Mouse (Mus musculus): ENCODE results near the gene Lhx4.
A peak's percentile ranks its signal among the peaks of the same experiment; 100 is the strongest.

Lhx4 gene

GRCm38 (mm10) chr1:155751484-155752255, at the start of gene Lhx4:
TSS of gene Lhx4 (minus strand) at chr1:155751684.
- no peak for DNase-seq (ENCODE audit: low read depth)

- no peak for DNase-seq (ENCODE audit: low read depth)
Observed at GRCm38 (mm10) chr1:155798000-155798399, 46.5 kb upstream of the Lhx4 start.

GRCm38 (mm10) chr1:155797425-155797824, 45.9 kb upstream of the Lhx4 start:
- no peak for DNase-seq (ENCODE audit: low read depth)

- DNase-seq (ENCODE audit: low read depth), result no peak
Observed at GRCm38 (mm10) chr1:155796757-155797405, 45.4 kb upstream of the Lhx4 start.

- peak; percentile 31 for DNase-seq (ENCODE audit: low read depth)
Observed at GRCm38 (mm10) chr1:155795791-155796233, 44.3 kb upstream of the Lhx4 start.

GRCm38 (mm10) chr1:155794855-155795254, 43.4 kb upstream of the Lhx4 start:
- no peak for DNase-seq (ENCODE audit: low read depth)

- peak; percentile 50 for DNase-seq (ENCODE audit: low read depth)
Observed at GRCm38 (mm10) chr1:155791919-155792318, 40.4 kb upstream of the Lhx4 start.

GRCm38 (mm10) chr1:155790111-155790974, 38.9 kb upstream of the Lhx4 start:
- no peak for DNase-seq (ENCODE audit: low read depth)

GRCm38 (mm10) chr1:155785886-155786285, 34.4 kb upstream of the Lhx4 start:
- peak; percentile 80 for DNase-seq (ENCODE audit: low read depth)

GRCm38 (mm10) chr1:155784343-155785205, 33.1 kb upstream of the Lhx4 start:
- peak; percentile 75 for DNase-seq (ENCODE audit: low read depth)

GRCm38 (mm10) chr1:155782382-155782781, 30.9 kb upstream of the Lhx4 start:
- DNase-seq (ENCODE audit: low read depth), result no peak

- no peak for DNase-seq (ENCODE audit: low read depth)
Observed at GRCm38 (mm10) chr1:155777641-155778625, 26.4 kb upstream of the Lhx4 start.

- peak; percentile 20 for DNase-seq (ENCODE audit: low read depth)
Observed at GRCm38 (mm10) chr1:155759167-155759566, 7.7 kb upstream of the Lhx4 start.

- no peak for DNase-seq (ENCODE audit: low read depth)
Observed at GRCm38 (mm10) chr1:155758711-155759110, 7.2 kb upstream of the Lhx4 start.

- DNase-seq (ENCODE audit: low read depth), result no peak
Observed at GRCm38 (mm10) chr1:155757621-155758020, 6.1 kb upstream of the Lhx4 start.

GRCm38 (mm10) chr1:155753411-155753810, 1.9 kb upstream of the Lhx4 start:
- no peak for DNase-seq (ENCODE audit: low read depth)

GRCm38 (mm10) chr1:155750517-155751178, 836 bp downstream of the Lhx4 start:
- DNase-seq (ENCODE audit: low read depth), result no peak

GRCm38 (mm10) chr1:155747911-155748310, 3.6 kb downstream of the Lhx4 start:
- DNase-seq (ENCODE audit: low read depth), result no peak

- DNase-seq (ENCODE audit: low read depth), result no peak
Observed at GRCm38 (mm10) chr1:155747011-155747410, 4.5 kb downstream of the Lhx4 start.

Data from NIH3T3 (cell line).